Mouse (Mus musculus) CH12.LX (cell line): ENCODE data around the gene Olfr960. TPM values are rescaled to one million over a fixed set of nuclear protein-coding genes. Genes with fewer than 3 reads are reported as not detected.

ENCODE experiments used
- DNase-seq: peaks from one replicate; pipeline ENCODE4 v3.0.0-alpha.2; 2013; ENCODE audit errors: extremely low read depth
- H3K27ac ChIP-seq: 2 replicates; pipeline ENCODE4 v1.5.1; 2012; ENCODE audit warnings: low read depth, mild to moderate bottlenecking, control low read depth, moderate library complexity; ENCODE audit not compliant: insufficient read depth
- H3K27me3 ChIP-seq: replicated peaks from 2 replicates; pipeline ENCODE3; 2012; ENCODE audit warnings: inconsistent platforms
- H3K36me3 ChIP-seq, 2 experiments: replicated peaks in 1 of 2; 2 replicates each; pipeline versions ENCODE3 to v1.6.1; 2012; ENCODE audit warnings: inconsistent platforms in 1 of 2, low read length in 1 of 2, mild to moderate bottlenecking in 1 of 2, mixed read lengths in 1 of 2, moderate library complexity in 1 of 2; ENCODE audit not compliant: control insufficient read depth in 1 of 2, insufficient read depth in 1 of 2
- H3K4me1 ChIP-seq, 2 experiments: 2 replicates each; pipeline ENCODE4 v1.6.1; 2012; ENCODE audit warnings: inconsistent platforms in 1 of 2, moderate library complexity in 1 of 2; ENCODE audit not compliant: insufficient read depth in 2 of 2, control insufficient read depth in 1 of 2
- H3K4me2 ChIP-seq: 2 replicates; pipeline ENCODE4 v1.6.1; 2012; ENCODE audit warnings: low read depth, mild to moderate bottlenecking, control low read depth; ENCODE audit not compliant: poor library complexity, insufficient read depth, severe bottlenecking
- H3K4me3 ChIP-seq, 3 experiments: fragments of 150-350 bp in 1 of 3; sonication (generic) in 1 of 3; replicated peaks in 1 of 3; 2 replicates each; pipeline versions ENCODE3 to v1.5.1; 2011 to 2012; ENCODE audit warnings: low read depth in 2 of 3, low read length in 2 of 3, mild to moderate bottlenecking in 2 of 3, moderate library complexity in 2 of 3, control low read depth in 1 of 3, improper control_type of control experiment in 1 of 3, inconsistent platforms in 1 of 3, mixed read lengths in 1 of 3; ENCODE audit not compliant: poor library complexity in 1 of 3
- H3K79me2 ChIP-seq: replicated peaks from 2 replicates; pipeline ENCODE4 v1.6.1; 2012; ENCODE audit warnings: mild to moderate bottlenecking, moderate library complexity; ENCODE audit not compliant: control insufficient read depth, poor library complexity, insufficient read depth, severe bottlenecking; ENCODE audit errors: extremely low read depth
- H3K9ac ChIP-seq: 2 replicates; pipeline ENCODE4 v1.6.1; 2012; ENCODE audit warnings: low read depth, mild to moderate bottlenecking, control low read depth, moderate library complexity; ENCODE audit not compliant: insufficient read depth
- H3K9me3 ChIP-seq: replicated peaks from 2 replicates; pipeline ENCODE3; 2012; ENCODE audit warnings: low read length, inconsistent platforms, mixed read lengths
- BHLHE40 ChIP-seq: IDR thresholded peaks from 2 replicates; pipeline ENCODE4 v1.6.1; 2011; ENCODE audit warnings: mild to moderate bottlenecking, low read depth, low read length, improper control_type of control experiment
- CHD1 ChIP-seq: IDR thresholded peaks from 2 replicates; pipeline ENCODE4 v1.6.1; 2012; ENCODE audit warnings: low read depth, low read length, improper control_type of control experiment, inconsistent platforms
- CHD2 ChIP-seq: IDR thresholded peaks from 2 replicates; pipeline ENCODE4 v1.6.1; 2011; ENCODE audit warnings: low read length, improper control_type of control experiment
- CTCF ChIP-seq, 2 experiments: IDR thresholded peaks in 1 of 2; conservative IDR thresholded peaks in 1 of 2; 2 replicates each; pipeline ENCODE4 v1.5.1; 2011 to 2012; ENCODE audit warnings: low read depth in 2 of 2, low read length in 2 of 2, improper control_type of control experiment in 1 of 2, inconsistent platforms in 1 of 2, mild to moderate bottlenecking in 1 of 2, moderate library complexity in 1 of 2
- E2F4 ChIP-seq: IDR thresholded peaks from 2 replicates; pipeline ENCODE4 v1.6.1; 2011; ENCODE audit warnings: low read depth, low read length, improper control_type of control experiment; ENCODE audit not compliant: insufficient replicate concordance
- ELF1 ChIP-seq: IDR thresholded peaks from 2 replicates; pipeline ENCODE4 v1.6.1; 2014; ENCODE audit warnings: low read depth, mild to moderate bottlenecking, inconsistent platforms, low read length, improper control_type of control experiment
- EP300 ChIP-seq: IDR thresholded peaks from 2 replicates; pipeline ENCODE4 v1.6.1; 2011; ENCODE audit warnings: low read length, improper control_type of control experiment
- ETS1 ChIP-seq: conservative IDR thresholded peaks from 2 replicates; pipeline ENCODE4 v1.6.1; 2012; ENCODE audit warnings: low read depth, mild to moderate bottlenecking, inconsistent platforms, low read length, improper control_type of control experiment, moderate library complexity
- GABPA ChIP-seq: IDR thresholded peaks from 2 replicates; pipeline ENCODE4 v1.6.1; 2012; ENCODE audit warnings: low read depth, low read length, improper control_type of control experiment, inconsistent platforms; ENCODE audit not compliant: insufficient replicate concordance
- JUN ChIP-seq: IDR thresholded peaks from 2 replicates; pipeline ENCODE4 v1.6.1; 2011; ENCODE audit warnings: low read depth, mild to moderate bottlenecking, low read length, improper control_type of control experiment, moderate library complexity; ENCODE audit not compliant: insufficient read depth
- JUND ChIP-seq: conservative IDR thresholded peaks from 2 replicates; pipeline ENCODE4 v1.6.1; 2011; ENCODE audit warnings: low read depth, low read length, improper control_type of control experiment
- MAFK ChIP-seq: IDR thresholded peaks from 2 replicates; pipeline ENCODE4 v1.6.1; 2011; ENCODE audit warnings: low read length, improper control_type of control experiment; ENCODE audit not compliant: insufficient replicate concordance
- MAZ ChIP-seq: IDR thresholded peaks from 2 replicates; pipeline ENCODE4 v1.6.1; 2012; ENCODE audit warnings: low read depth, mild to moderate bottlenecking, inconsistent platforms, low read length, improper control_type of control experiment, moderate library complexity
- MEF2A ChIP-seq: IDR thresholded peaks from 2 replicates; pipeline ENCODE4 v1.6.1; 2014; ENCODE audit warnings: low read depth, mild to moderate bottlenecking, inconsistent platforms, low read length, improper control_type of control experiment, borderline replicate concordance
- MYC ChIP-seq: IDR thresholded peaks from 2 replicates; pipeline ENCODE4 v1.6.1; 2011; ENCODE audit warnings: low read depth, mild to moderate bottlenecking, improper control_type of control experiment, low read length
- POLR2A ChIP-seq: IDR thresholded peaks from 2 replicates; pipeline ENCODE4 v1.6.1; 2011; ENCODE audit warnings: low read depth, mild to moderate bottlenecking, improper control_type of control experiment, low read length
- POLR2AphosphoS2 ChIP-seq: IDR thresholded peaks from 2 replicates; pipeline ENCODE4 v1.6.1; 2011; ENCODE audit warnings: low read depth, low read length, improper control_type of control experiment
- RAD21 ChIP-seq: IDR thresholded peaks from 2 replicates; pipeline ENCODE4 v1.6.1; 2011; ENCODE audit warnings: low read depth, mild to moderate bottlenecking, low read length, improper control_type of control experiment, moderate library complexity
- SMC3 ChIP-seq: IDR thresholded peaks from 2 replicates; pipeline ENCODE4 v1.6.1; 2011; ENCODE audit warnings: low read depth, low read length, improper control_type of control experiment
- TCF12 ChIP-seq: IDR thresholded peaks from 2 replicates; pipeline ENCODE4 v1.6.1; 2014; ENCODE audit warnings: low read depth, mild to moderate bottlenecking, inconsistent platforms, low read length, improper control_type of control experiment
- UBTF ChIP-seq: IDR thresholded peaks from 2 replicates; pipeline ENCODE4 v1.6.1; 2012; ENCODE audit warnings: low read depth, mild to moderate bottlenecking, inconsistent platforms, low read length, improper control_type of control experiment, moderate library complexity
- USF1 ChIP-seq: IDR thresholded peaks from 2 replicates; pipeline ENCODE4 v1.6.1; 2014; ENCODE audit warnings: low read depth, mild to moderate bottlenecking, inconsistent platforms, low read length, improper control_type of control experiment
- USF2 ChIP-seq: conservative IDR thresholded peaks from 2 replicates; pipeline ENCODE4 v1.6.1; 2011; ENCODE audit warnings: low read depth, low read length, improper control_type of control experiment
- ZMIZ1 ChIP-seq: IDR thresholded peaks from 2 replicates; pipeline ENCODE4 v1.6.1; 2012; ENCODE audit warnings: low read depth, mild to moderate bottlenecking, inconsistent platforms, low read length, improper control_type of control experiment
- ZNF384 ChIP-seq: IDR thresholded peaks from 2 replicates; pipeline ENCODE4 v1.6.1; 2012; ENCODE audit warnings: low read depth, low read length, improper control_type of control experiment, inconsistent platforms
- dilution Hi-C: fragments of 300-500 bp; cut with MboI; formaldehyde crosslinking; loops from 2 replicates; pipeline ENCODE4 v1.14.3; 2020; ENCODE audit warnings: low sequenced_read_pairs; ENCODE audit not compliant: extremely low pct_unique_long_range_greater_than_20kb, extremely low pct_ligation_motif_present
- in situ Hi-C: fragments of 300-500 bp; cut with MboI; formaldehyde crosslinking; loops from 3 replicates; pipeline ENCODE4 v1.14.3; 2019; ENCODE audit warnings: low sequenced_read_pairs, low pct_ligation_motif_present, low pct_unique_long_range_greater_than_20kb, mixed read lengths
- polyA plus RNA-seq: library from polyadenylated mRNA; unstranded; fragments of >175 nt; gene quantifications from 2 replicates; pipeline ENCODE4 v1.2.1, GENCODE M21; 2012; ENCODE audit warnings: low read depth; ENCODE audit not compliant: insufficient read length
- total RNA-seq, 2 experiments: library from RNA; depleted of rRNA; stranded (reverse); fragments of 300-350 nt in 1 of 2; fragments of >200 nt in 1 of 2; gene quantifications; 2 replicates each; pipeline ENCODE4 v1.2.3; 2012 to 2014

Olfr960 gene
- total and polyA plus RNA-seq, 3 experiments, result not detected

- in situ Hi-C loops, result loop anchor here (25.0 kb wide), 1 partner anchor 615 kb away; the partner anchor contains the start of gene Olfr933
- Histone ChIP-seq H3K36me3 (no peaks in the 10 kb centered on the region), H3K27ac (no peak overlapping the region), H3K4me3 (no peak overlapping the region), H3K4me1 (peaks cover 0 to 11% of the 10 kb centered on the region in 2 experiments; a peak in 2 of 4 replicates), H3K4me2 (no peak overlapping the region), H3K9ac (no peak overlapping the region), H3K27me3 (no peaks in the 10 kb centered on the region), H3K9me3 (no peaks in the 10 kb centered on the region), H3K79me2 (no peaks in the 10 kb centered on the region)
- DNase-seq, result peak; percentile 55
- dilution Hi-C loops, result no loop called here
- TF ChIP-seq JUND, result peak; percentile 51; the same call in 1 of the 2 replicates
- no peak for TF ChIP-seq MEF2A
- peak; percentile 60 for TF ChIP-seq EP300
- TF ChIP-seq UBTF, result no peak
- TF ChIP-seq JUN, result peak; percentile 36; the same call in 1 of the 2 replicates
- no peak for TF ChIP-seq POLR2AphosphoS2
- peak; percentile 58 for TF ChIP-seq ETS1
Measured at GRCm38 (mm10) chr9:39577050-39577449, 44.1 kb upstream of the Olfr960 start.

DNA sequence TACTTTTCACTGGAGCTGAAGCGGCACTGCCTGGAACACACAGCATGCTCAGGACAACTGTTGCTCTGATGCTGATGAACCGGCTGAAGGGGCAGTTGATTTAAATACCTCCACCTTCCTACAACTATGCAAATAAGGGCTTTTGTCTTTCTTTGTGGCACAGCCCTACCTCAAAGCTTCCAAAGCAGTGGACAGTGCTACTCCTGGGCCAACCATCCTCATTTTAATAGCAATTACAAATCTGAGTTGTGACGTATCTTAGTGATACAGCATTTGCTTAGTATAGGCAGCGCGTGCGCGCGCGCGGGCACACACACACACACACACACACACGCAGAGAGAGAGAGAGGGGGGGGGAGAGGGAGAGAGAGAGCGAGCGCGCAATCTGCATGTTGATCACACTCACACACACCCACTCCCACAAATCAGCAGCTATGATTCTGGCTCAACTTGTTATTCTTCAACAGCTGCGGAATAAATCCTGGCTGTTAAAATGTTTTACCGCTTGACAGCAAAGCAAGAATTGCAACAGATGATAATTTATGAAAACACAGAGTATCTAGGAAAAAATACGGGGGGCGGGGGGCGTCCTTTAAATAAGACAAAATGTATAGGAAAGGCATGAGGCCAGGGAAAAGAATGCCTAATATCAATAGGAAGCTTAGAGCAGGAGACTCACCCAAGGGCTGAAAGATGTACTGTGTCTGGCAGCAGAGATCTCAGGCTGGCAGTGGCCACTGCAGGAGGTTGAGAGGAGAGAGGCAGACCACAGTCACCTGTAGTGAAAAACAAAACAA lies 18.4 kb upstream of the Olfr960 start:
- Histone ChIP-seq H3K79me2 (no peaks in the 10 kb centered on the region), H3K4me3 (no peak overlapping the region), H3K4me1 (no peaks in the 10 kb centered on the region), H3K9ac (no peak overlapping the region), H3K36me3 (no peaks in the 10 kb centered on the region), H3K27me3 (no peaks in the 10 kb centered on the region), H3K9me3 (no peaks in the 10 kb centered on the region), H3K4me2 (no peak overlapping the region), H3K27ac (no peak overlapping the region)
- no peak for TF ChIP-seq UBTF
- TF ChIP-seq ELF1, result no peak
- TF ChIP-seq MAFK, result no peak
- no peak for TF ChIP-seq TCF12
- TF ChIP-seq ZNF384, result no peak
- in situ Hi-C loops (no loop called here), dilution Hi-C loops (no loop called here)
- no peak for DNase-seq

- Histone ChIP-seq H3K4me2 (no peak overlapping the region), H3K27ac (no peak overlapping the region), H3K27me3 (no peaks in the 10 kb centered on the region), H3K36me3 (no peaks in the 10 kb centered on the region), H3K9ac (no peak overlapping the region), H3K9me3 (no peaks in the 10 kb centered on the region), H3K79me2 (no peaks in the 10 kb centered on the region), H3K4me3 (no peak overlapping the region), H3K4me1 (no peaks in the 10 kb centered on the region)
- DNase-seq, result no peak
- dilution Hi-C loops, result no loop called here
- in situ Hi-C loops, result no loop called here
- no peak for TF ChIP-seq CTCF (conservative IDR thresholded peaks at IDR 0.05 in 1 of 2, IDR thresholded peaks at IDR 0.05 in 1 of 2; ENCODE audit: low read depth in 2 of 2, low read length in 2 of 2)
- TF ChIP-seq EP300, result no peak
- TF ChIP-seq BHLHE40, result no peak
- TF ChIP-seq MEF2A, result no peak
- no peak for TF ChIP-seq MAZ
- TF ChIP-seq RAD21, result no peak
- no peak for TF ChIP-seq MAFK
- TF ChIP-seq E2F4, result no peak
- TF ChIP-seq GABPA, result no peak
- no peak for TF ChIP-seq CHD1
- TF ChIP-seq ZMIZ1, result no peak
- TF ChIP-seq MYC, result no peak
- TF ChIP-seq CHD2, result no peak
- no peak for TF ChIP-seq USF2
- TF ChIP-seq SMC3, result no peak
- no peak for TF ChIP-seq USF1
- no peak for TF ChIP-seq TCF12
- TF ChIP-seq POLR2A, result no peak
Measured at GRCm38 (mm10) chr9:39603333-39603845, 17.8 kb upstream of the Olfr960 start.
